ENCODE assay signal across 17 mouse cellular contexts in genomic region chr7:79323855-79324254, GRCm38 (mm10). TPM values are rescaled to one million over a fixed set of nuclear protein-coding genes. Genes with fewer than 3 reads are reported as not detected.
DNase-seq lines count a peak whose midpoint lies in the region; ATAC-seq and TF ChIP-seq lines count a peak whose summit lies in the region.
"Had no signal": no experiment of that assay in that cellular context is flagged by ENCODE, and none has a peak within 500 bp of the region (broad histone marks: within the 10 kb centered on the region; RNA-seq: fewer than 3 reads in every experiment).

No protein-coding gene starts in this region.

- ATAC-seq in hindbrain, embryonic 12.5 days (ENCODE audit: low FRiP score): no peak
- ATAC-seq in midbrain, embryonic 13.5 days: no peak
- no peak for ATAC-seq in midbrain, embryonic 11.5 days (ENCODE audit: low FRiP score)
- ATAC-seq in stomach, postnatal 0 days (ENCODE audit: low FRiP score, low TSS enrichment): peak; percentile 50

- H3K9ac ChIP-seq in hindbrain, embryonic 12.5 days: no peak overlapping the region
- H3K9ac ChIP-seq in midbrain, embryonic 13.5 days (replicated peaks): no peak overlapping the region
- no peak overlapping the region for H3K9ac ChIP-seq in midbrain, embryonic 11.5 days (ENCODE audit: low read length)
- H3K9ac ChIP-seq in stomach, postnatal 0 days (ENCODE audit: low read length): no peak overlapping the region
- H3K9ac ChIP-seq: embryonic facial prominence, embryonic 12.5 days; heart, embryonic 13.5 days; limb, embryonic 12.5 days had no signal

- peaks cover 7% of the 10 kb centered on the region for H3K4me1 ChIP-seq in hindbrain, embryonic 12.5 days
- H3K4me1 ChIP-seq in hindbrain, embryonic 10.5 days (replicated peaks): no peaks in the 10 kb centered on the region
- peaks cover 19% of the 10 kb centered on the region for H3K4me1 ChIP-seq in midbrain, embryonic 13.5 days (replicated peaks)
- H3K4me1 ChIP-seq in midbrain, embryonic 11.5 days (ENCODE audit: control insufficient read depth, insufficient read depth, low read length): no peaks in the 10 kb centered on the region
- H3K4me1 ChIP-seq in limb, embryonic 10.5 days: peaks cover 14% of the 10 kb centered on the region
- 0 out of 2 replicates have a peak, but pooled peaks cover 2% of the 10 kb centered on the region for H3K4me1 ChIP-seq in stomach, postnatal 0 days (replicated peaks; ENCODE audit: control insufficient read depth, insufficient read depth)

- peaks cover 29% of the 10 kb centered on the region for H3K36me3 ChIP-seq in hindbrain, embryonic 12.5 days
- H3K36me3 ChIP-seq in hindbrain, embryonic 10.5 days: peaks cover 56% of the 10 kb centered on the region
- H3K36me3 ChIP-seq in midbrain, embryonic 13.5 days: peaks cover 49% of the 10 kb centered on the region
- peaks cover 9% of the 10 kb centered on the region; the same call in 1 of the 2 replicates for H3K36me3 ChIP-seq in midbrain, embryonic 11.5 days (ENCODE audit: control insufficient read depth, insufficient read depth, low read length)
- H3K36me3 ChIP-seq in limb, embryonic 10.5 days: peaks cover 52% of the 10 kb centered on the region
- peaks cover 16% of the 10 kb centered on the region for H3K36me3 ChIP-seq in stomach, postnatal 0 days (ENCODE audit: control insufficient read depth, insufficient read depth, low read length)

- 81% methylated on average over 8 of the region's 8 CpGs for WGBS in hindbrain, embryonic 12.5 days
- 87% methylated on average over 8 of the region's 8 CpGs for WGBS in hindbrain, embryonic 10.5 days
- 76% methylated on average over 8 of the region's 8 CpGs for WGBS in midbrain, embryonic 13.5 days
- 86% methylated on average over 8 of the region's 8 CpGs for WGBS in midbrain, embryonic 11.5 days
- WGBS in limb, embryonic 10.5 days: 80% methylated on average over 8 of the region's 8 CpGs
- 53% methylated on average over 8 of the region's 8 CpGs for WGBS in stomach, postnatal 0 days

- H3K4me3 ChIP-seq in hindbrain, embryonic 12.5 days: no peak overlapping the region
- H3K4me3 ChIP-seq in hindbrain, embryonic 10.5 days: no peak overlapping the region
- H3K4me3 ChIP-seq in midbrain, embryonic 13.5 days (replicated peaks): no peak overlapping the region
- H3K4me3 ChIP-seq in midbrain, embryonic 11.5 days (ENCODE audit: low read depth, low read length): no peak overlapping the region
- no peak overlapping the region for H3K4me3 ChIP-seq in limb, embryonic 10.5 days
- H3K4me3 ChIP-seq in stomach, postnatal 0 days (ENCODE audit: low read depth, low read length): no peak overlapping the region
- H3K4me3 ChIP-seq: embryonic facial prominence, embryonic 12.5 days; heart, embryonic 13.5 days; limb, embryonic 12.5 days had no signal

- no peaks in the 10 kb centered on the region for H3K27me3 ChIP-seq in hindbrain, embryonic 12.5 days
- H3K27me3 ChIP-seq in hindbrain, embryonic 10.5 days (ENCODE audit: insufficient read depth, poor library complexity, severe bottlenecking): no peaks in the 10 kb centered on the region
- H3K27me3 ChIP-seq in midbrain, embryonic 13.5 days: no peaks in the 10 kb centered on the region
- H3K27me3 ChIP-seq in midbrain, embryonic 11.5 days (ENCODE audit: control insufficient read depth, insufficient read depth, low read length): no peaks in the 10 kb centered on the region
- H3K27me3 ChIP-seq in limb, embryonic 10.5 days (ENCODE audit: low read depth, poor library complexity, severe bottlenecking): no peaks in the 10 kb centered on the region
- no peaks in the 10 kb centered on the region for H3K27me3 ChIP-seq in stomach, postnatal 0 days (ENCODE audit: control insufficient read depth, insufficient read depth, low read length)
- H3K27me3 ChIP-seq: embryonic facial prominence, embryonic 12.5 days; heart, embryonic 13.5 days; limb, embryonic 12.5 days had no signal

- H3K4me2 ChIP-seq in hindbrain, embryonic 12.5 days (replicated peaks): no peak overlapping the region
- H3K4me2 ChIP-seq in midbrain, embryonic 13.5 days (replicated peaks): no peak overlapping the region
- H3K4me2 ChIP-seq in midbrain, embryonic 11.5 days: no peak overlapping the region
- no peak overlapping the region for H3K4me2 ChIP-seq in stomach, postnatal 0 days (replicated peaks; ENCODE audit: low read depth)
- H3K4me2 ChIP-seq: embryonic facial prominence, embryonic 12.5 days; heart, embryonic 13.5 days; limb, embryonic 12.5 days had no signal

- H3K9me3 ChIP-seq in hindbrain, embryonic 12.5 days (replicated peaks): no peaks in the 10 kb centered on the region
- no peaks in the 10 kb centered on the region for H3K9me3 ChIP-seq in hindbrain, embryonic 10.5 days
- H3K9me3 ChIP-seq in midbrain, embryonic 13.5 days: no peaks in the 10 kb centered on the region
- no peaks in the 10 kb centered on the region for H3K9me3 ChIP-seq in midbrain, embryonic 11.5 days (ENCODE audit: control insufficient read depth, low read length)
- no peaks in the 10 kb centered on the region for H3K9me3 ChIP-seq in limb, embryonic 10.5 days (replicated peaks)
- H3K9me3 ChIP-seq in stomach, postnatal 0 days (ENCODE audit: control insufficient read depth, low read length): no peaks in the 10 kb centered on the region
- H3K9me3 ChIP-seq: embryonic facial prominence, embryonic 12.5 days; heart, embryonic 13.5 days; limb, embryonic 12.5 days had no signal

- no peak for TF ChIP-seq CTCF in stomach, postnatal 0 days (IDR thresholded peaks at IDR 0.05; ENCODE audit: low read depth)

- H3K27ac ChIP-seq in hindbrain, embryonic 12.5 days: 0 out of 2 replicates have a peak overlapping the region, but pooled peaks have one; percentile 1
- H3K27ac ChIP-seq in hindbrain, embryonic 10.5 days: no peak overlapping the region
- peak overlapping the region; percentile 67 for H3K27ac ChIP-seq in midbrain, embryonic 13.5 days
- H3K27ac ChIP-seq in midbrain, embryonic 11.5 days (ENCODE audit: low read depth, low read length): no peak overlapping the region
- H3K27ac ChIP-seq in limb, embryonic 10.5 days: 0 out of 2 replicates have a peak overlapping the region, but pooled peaks have one; percentile 4
- H3K27ac ChIP-seq in stomach, postnatal 0 days (replicated peaks): peak overlapping the region; percentile 71
- H3K27ac ChIP-seq: embryonic facial prominence, embryonic 12.5 days; heart, embryonic 13.5 days; limb, embryonic 12.5 days had no signal

- no peak for DNase-seq in hindbrain, embryonic 10.5 days (ENCODE audit: low spot score)
- no peak for DNase-seq in midbrain, embryonic 11.5 days (ENCODE audit: low spot score, missing footprints)
- no peak for DNase-seq in limb, embryonic 10.5 days (ENCODE audit: low spot score)
- DNase-seq in stomach, postnatal 0 days (ENCODE audit: low spot score): no peak
- DNase-seq in spleen, adult 18-20 months: no peak
- DNase-seq: adrenal gland, postnatal 25 days; cerebellum, postnatal 25 days; gastrocnemius, postnatal 14 days; kidney, postnatal 14 days; layer of hippocampus, postnatal 36 days; lung, postnatal 36 days; thymus, postnatal 25 days had no signal

- TF ChIP-seq EP300 in stomach, postnatal 0 days (optimal IDR thresholded peaks at IDR 0.05): no peak

RNA-seq across cellular contexts. Expression of gene Abhd2, which starts 50.9 kb away (rescaled TPM):
- polyA plus RNA-seq in hindbrain, embryonic 12.5 days (2016; fragmentation: Nextera tagmentation; extraction: Ambion mirVana): 14.3 and 17.7 TPM in 2 replicates
- 8.0 and 10.1 TPM in 2 replicates for polyA plus RNA-seq in hindbrain, embryonic 10.5 days (2016; fragmentation: Nextera tagmentation; extraction: Ambion mirVana)
- polyA plus RNA-seq in midbrain, embryonic 13.5 days (2015; fragmentation: Nextera tagmentation; extraction: Ambion mirVana): 16.4 and 16.5 TPM in 2 replicates
- 11.6 and 11.7 TPM in 2 replicates for polyA plus RNA-seq in midbrain, embryonic 11.5 days (2014; fragmentation: Nextera tagmentation; extraction: Ambion mirVana)
- polyA plus RNA-seq in limb, embryonic 10.5 days (2016; fragmentation: Nextera tagmentation; extraction: Ambion mirVana): 6.3 and 7.0 TPM in 2 replicates
- 24.6 and 27.5 TPM in 2 replicates for polyA plus RNA-seq in stomach, postnatal 0 days (2015; fragmentation: Nextera tagmentation; extraction: Ambion mirVana)

Comparison
In these comparisons a context has a peak if more than half of its experiments do, and no peak if none do; other contexts are left out.
1. H3K27ac ChIP-seq: peak in hindbrain, embryonic 12.5 days (single experiment), midbrain, embryonic 13.5 days (single experiment), limb, embryonic 10.5 days (single experiment) and stomach, postnatal 0 days (single experiment); none in hindbrain, embryonic 10.5 days (single experiment) and midbrain, embryonic 11.5 days (single experiment).